Mouse (Mus musculus): ENCODE data around the gene Amdhd2.

GRCm38 (mm10) chr17:24131570-24131969 is 32.0 kb downstream of the Amdhd2 start:
- TF ChIP-seq CTCF (IDR thresholded peaks at IDR 0.05; ENCODE audit: borderline replicate concordance, control insufficient read depth, extremely low read depth, insufficient read depth, low read length, poor library complexity) (no peak), POLR2A (IDR thresholded peaks at IDR 0.05; ENCODE audit: control insufficient read depth, extremely low read depth, insufficient read depth, low read length, poor library complexity) (no peak)
